Mouse (Mus musculus): ENCODE measurements around the gene Icosl. TPM values are rescaled to one million over a fixed set of nuclear protein-coding genes. Genes with fewer than 3 reads are reported as not detected.

The Icosl gene
- polyA plus RNA-seq, 1 experiment from 2014 or later = 7.2 TPM

GRCm38 (mm10) chr10:78074151-78074550 lies 5.0 kb downstream of the Icosl start:
- 67% methylated on average over 4 of the region's 4 CpGs for WGBS
- H3K4me2 ChIP-seq = no peak overlapping the region
- no peak overlapping the region for H3K9ac ChIP-seq
- no peaks in the 10 kb centered on the region for H3K4me1 ChIP-seq (ENCODE audit: insufficient read depth)
- H3K4me3 ChIP-seq (ENCODE audit: low read depth, low read length) = no peak overlapping the region
- H3K36me3 ChIP-seq (ENCODE audit: insufficient read depth) = no peaks in the 10 kb centered on the region
- no peaks in the 10 kb centered on the region for H3K9me3 ChIP-seq (ENCODE audit: low read depth, low read length)
- TF ChIP-seq CTCF (IDR thresholded peaks at IDR 0.05; ENCODE audit: low read depth) = no peak
- H3K27ac ChIP-seq (ENCODE audit: low read depth) = no peak overlapping the region
- DNase-seq (no peak), ATAC-seq (ENCODE audit: insufficient read depth) (no peak)
- 0 out of 2 replicates have a peak, but pooled peaks cover 3% of the 10 kb centered on the region for H3K27me3 ChIP-seq (ENCODE audit: insufficient read depth, low read length)

GRCm38 (mm10) chr10:78074977-78075376 lies 5.9 kb downstream of the Icosl start:
- TF ChIP-seq CTCF (IDR thresholded peaks at IDR 0.05; ENCODE audit: low read depth) = no peak
- DNase-seq (no peak), ATAC-seq (ENCODE audit: insufficient read depth) (no peak)

GRCm38 (mm10) chr10:78077862-78078261 lies 8.8 kb downstream of the Icosl start:
- Histone ChIP-seq H3K36me3 (ENCODE audit: insufficient read depth) (no peaks in the 10 kb centered on the region), H3K4me1 (ENCODE audit: insufficient read depth) (no peaks in the 10 kb centered on the region), H3K4me2 (no peak overlapping the region), H3K4me3 (ENCODE audit: low read depth, low read length) (no peak overlapping the region), H3K9ac (no peak overlapping the region), H3K9me3 (ENCODE audit: low read depth, low read length) (no peaks in the 10 kb centered on the region), H3K27ac (ENCODE audit: low read depth) (no peak overlapping the region), H3K27me3 (ENCODE audit: insufficient read depth, low read length) (no peaks in the 10 kb centered on the region)
- no peak for ATAC-seq (ENCODE audit: insufficient read depth)
- DNase-seq = no peak
- TF ChIP-seq CTCF (IDR thresholded peaks at IDR 0.05; ENCODE audit: low read depth) = no peak
- WGBS = 71% methylated on average over 9 of the region's 9 CpGs

More at GRCm38 (mm10) chr10:78074977-78075376, 5.9 kb downstream of the Icosl start:
- WGBS = 81% methylated on average over 11 of the region's 11 CpGs
- H3K27me3 ChIP-seq (ENCODE audit: insufficient read depth, low read length) = 0 out of 2 replicates have a peak, but pooled peaks cover 2% of the 10 kb centered on the region
- H3K9ac ChIP-seq = no peak overlapping the region
- H3K4me3 ChIP-seq (ENCODE audit: low read depth, low read length) = no peak overlapping the region
- no peak overlapping the region for H3K4me2 ChIP-seq
- H3K27ac ChIP-seq (ENCODE audit: low read depth) = no peak overlapping the region
- no peaks in the 10 kb centered on the region for H3K9me3 ChIP-seq (ENCODE audit: low read depth, low read length)
- H3K4me1 ChIP-seq (ENCODE audit: insufficient read depth) = no peaks in the 10 kb centered on the region
- H3K36me3 ChIP-seq (ENCODE audit: insufficient read depth) = no peaks in the 10 kb centered on the region

- 71% methylated on average over 5 of the region's 5 CpGs for WGBS
- H3K27ac ChIP-seq (ENCODE audit: low read depth) = no peak overlapping the region
- H3K4me3 ChIP-seq (ENCODE audit: low read depth, low read length) = no peak overlapping the region
- no peaks in the 10 kb centered on the region for H3K27me3 ChIP-seq (ENCODE audit: insufficient read depth, low read length)
- H3K36me3 ChIP-seq (ENCODE audit: insufficient read depth) = no peaks in the 10 kb centered on the region
- DNase-seq (no peak), ATAC-seq (ENCODE audit: insufficient read depth) (no peak)
- H3K4me1 ChIP-seq (ENCODE audit: insufficient read depth) = no peaks in the 10 kb centered on the region
- H3K4me2 ChIP-seq = no peak overlapping the region
- no peak overlapping the region for H3K9ac ChIP-seq
- H3K9me3 ChIP-seq (ENCODE audit: low read depth, low read length) = no peaks in the 10 kb centered on the region
- TF ChIP-seq CTCF (IDR thresholded peaks at IDR 0.05; ENCODE audit: low read depth) = no peak
Observed at GRCm38 (mm10) chr10:78078276-78078675, 9.2 kb downstream of the Icosl start.

GRCm38 (mm10) chr10:78079955-78080591 lies 11.0 kb downstream of the Icosl start:
- ATAC-seq (ENCODE audit: insufficient read depth) (no peak), DNase-seq (no peak)
- H3K27me3 ChIP-seq (ENCODE audit: insufficient read depth, low read length) = no peaks in the 10 kb centered on the region
- no peak for TF ChIP-seq CTCF (IDR thresholded peaks at IDR 0.05; ENCODE audit: low read depth)
- no peak overlapping the region for H3K4me2 ChIP-seq
- no peak overlapping the region for H3K27ac ChIP-seq (ENCODE audit: low read depth)
- no peak overlapping the region for H3K4me3 ChIP-seq (ENCODE audit: low read depth, low read length)
- WGBS = 85% methylated on average over 4 of the region's 4 CpGs
- no peaks in the 10 kb centered on the region for H3K9me3 ChIP-seq (ENCODE audit: low read depth, low read length)
- H3K9ac ChIP-seq = no peak overlapping the region
- no peaks in the 10 kb centered on the region for H3K4me1 ChIP-seq (ENCODE audit: insufficient read depth)
- no peaks in the 10 kb centered on the region for H3K36me3 ChIP-seq (ENCODE audit: insufficient read depth)

GRCm38 (mm10) chr10:78084073-78084472 lies 15.0 kb downstream of the Icosl start:
- no peak overlapping the region for H3K4me2 ChIP-seq
- no peaks in the 10 kb centered on the region for H3K36me3 ChIP-seq (ENCODE audit: insufficient read depth)
- ATAC-seq (ENCODE audit: insufficient read depth) (no peak), DNase-seq (no peak)
- WGBS = 20% methylated on average over 1 of the region's 1 CpGs
- H3K4me3 ChIP-seq (ENCODE audit: low read depth, low read length) = no peak overlapping the region
- no peak overlapping the region for H3K27ac ChIP-seq (ENCODE audit: low read depth)
- no peaks in the 10 kb centered on the region for H3K27me3 ChIP-seq (ENCODE audit: insufficient read depth, low read length)
- H3K4me1 ChIP-seq (ENCODE audit: insufficient read depth) = no peaks in the 10 kb centered on the region
- no peak for TF ChIP-seq CTCF (IDR thresholded peaks at IDR 0.05; ENCODE audit: low read depth)
- no peaks in the 10 kb centered on the region for H3K9me3 ChIP-seq (ENCODE audit: low read depth, low read length)
- H3K9ac ChIP-seq = no peak overlapping the region

GRCm38 (mm10) chr10:78085711-78086110 lies 16.6 kb downstream of the Icosl start:
- no peaks in the 10 kb centered on the region for H3K4me1 ChIP-seq (ENCODE audit: insufficient read depth)
- H3K4me2 ChIP-seq = no peak overlapping the region
- H3K9ac ChIP-seq = no peak overlapping the region
- H3K4me3 ChIP-seq (ENCODE audit: low read depth, low read length) = no peak overlapping the region
- no peaks in the 10 kb centered on the region for H3K9me3 ChIP-seq (ENCODE audit: low read depth, low read length)
- DNase-seq (no peak), ATAC-seq (ENCODE audit: insufficient read depth) (no peak)
- no peaks in the 10 kb centered on the region for H3K27me3 ChIP-seq (ENCODE audit: insufficient read depth, low read length)
- no peaks in the 10 kb centered on the region for H3K36me3 ChIP-seq (ENCODE audit: insufficient read depth)
- TF ChIP-seq CTCF (IDR thresholded peaks at IDR 0.05; ENCODE audit: low read depth) = no peak
- no peak overlapping the region for H3K27ac ChIP-seq (ENCODE audit: low read depth)
- 92% methylated on average over 6 of the region's 6 CpGs for WGBS

Data from lung, embryonic 14.5 days (tissue).